Mouse (Mus musculus): ENCODE measurements around the gene Hdac9. TPM values are rescaled to one million over a fixed set of nuclear protein-coding genes. Genes with fewer than 3 reads are reported as not detected.

Hdac9 gene
- polyA plus RNA-seq, 1 experiment from 2014 or later = 13.6 TPM

DNA sequence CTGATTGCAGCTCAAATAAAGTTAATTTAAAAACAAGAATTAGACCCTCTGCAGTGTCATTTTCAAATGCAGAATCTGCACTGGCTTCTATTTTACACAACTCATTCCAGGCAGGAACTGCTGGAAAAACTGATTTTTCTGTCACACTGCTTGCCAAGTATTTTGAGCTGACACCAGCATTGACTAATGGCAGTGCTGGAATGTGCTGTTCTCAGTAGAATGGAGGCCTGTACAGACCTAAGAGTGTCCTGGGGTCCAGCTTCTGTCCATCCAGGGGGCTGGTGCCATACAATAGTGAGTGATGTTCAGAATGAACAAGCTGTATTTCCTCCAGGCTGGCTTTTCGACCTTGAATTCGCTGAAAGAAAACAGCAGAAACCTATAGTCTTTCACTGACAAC, 629.7 kb downstream of the Hdac9 start:
- Histone ChIP-seq H3K9ac (replicated peaks; ENCODE audit: low read depth, low read length) (no peak overlapping the region), H3K27ac (ENCODE audit: low read length) (no peak overlapping the region), H3K9me3 (ENCODE audit: control insufficient read depth, low read length) (no peaks in the 10 kb centered on the region), H3K4me2 (ENCODE audit: low read length) (no peak overlapping the region), H3K4me1 (replicated peaks; ENCODE audit: control insufficient read depth, insufficient read depth, low read length) (no peaks in the 10 kb centered on the region), H3K27me3 (replicated peaks; ENCODE audit: control insufficient read depth, insufficient read depth, low read length) (no peaks in the 10 kb centered on the region), H3K36me3 (ENCODE audit: control insufficient read depth, insufficient read depth) (no peaks in the 10 kb centered on the region), H3K4me3 (replicated peaks; ENCODE audit: low read length) (no peak overlapping the region)
- no peak for ATAC-seq
- 84% methylated on average over 2 of the region's 2 CpGs for WGBS

DNA sequence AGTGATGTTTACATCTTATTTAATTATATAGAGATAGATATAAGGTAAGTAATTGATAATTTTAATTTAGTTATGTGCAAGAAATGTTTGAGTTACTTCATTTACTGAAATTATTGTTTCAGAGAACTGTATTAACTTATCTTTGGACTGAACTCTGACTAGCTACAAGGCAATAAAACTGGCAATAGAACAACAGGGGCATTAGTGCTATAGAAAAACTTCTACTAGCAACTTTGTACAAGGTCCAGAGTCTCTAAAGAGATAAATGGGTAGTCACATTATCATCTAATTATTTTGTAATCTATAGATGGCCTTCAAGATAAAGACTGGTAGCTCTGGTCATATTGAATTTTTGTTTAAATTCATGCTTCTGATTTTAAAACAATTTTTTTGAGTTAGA, 632.0 kb downstream of the Hdac9 start:
- H3K27me3 ChIP-seq (replicated peaks; ENCODE audit: control insufficient read depth, insufficient read depth, low read length) = no peaks in the 10 kb centered on the region
- no peak for ATAC-seq
- H3K27ac ChIP-seq (ENCODE audit: low read length) = no peak overlapping the region
- H3K9ac ChIP-seq (replicated peaks; ENCODE audit: low read depth, low read length) = no peak overlapping the region
- no peak overlapping the region for H3K4me2 ChIP-seq (ENCODE audit: low read length)
- H3K9me3 ChIP-seq (ENCODE audit: control insufficient read depth, low read length) = no peaks in the 10 kb centered on the region
- H3K4me1 ChIP-seq (replicated peaks; ENCODE audit: control insufficient read depth, insufficient read depth, low read length) = no peaks in the 10 kb centered on the region
- no peaks in the 10 kb centered on the region for H3K36me3 ChIP-seq (ENCODE audit: control insufficient read depth, insufficient read depth)
- no peak overlapping the region for H3K4me3 ChIP-seq (replicated peaks; ENCODE audit: low read length)

DNA sequence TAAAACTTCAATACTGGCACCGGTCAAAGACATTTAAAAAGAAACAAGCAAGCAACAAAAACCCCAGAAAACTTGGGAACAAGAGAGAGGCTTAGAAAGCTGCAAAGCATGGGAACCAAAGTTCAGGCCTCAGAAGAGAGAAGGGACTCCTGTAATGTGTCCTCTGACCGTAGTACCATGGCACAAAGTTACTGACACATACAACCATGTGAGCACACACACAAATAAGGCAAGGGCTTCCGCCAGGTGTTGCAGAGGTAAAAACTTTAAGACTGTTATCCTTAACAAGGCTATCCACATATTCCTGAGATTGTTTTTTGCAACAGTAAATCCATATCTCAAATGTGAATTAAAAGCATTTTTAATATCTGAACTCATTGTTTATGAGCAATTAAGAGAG, 632.5 kb downstream of the Hdac9 start:
- Histone ChIP-seq H3K36me3 (ENCODE audit: control insufficient read depth, insufficient read depth) (no peaks in the 10 kb centered on the region), H3K9ac (replicated peaks; ENCODE audit: low read depth, low read length) (no peak overlapping the region), H3K4me3 (replicated peaks; ENCODE audit: low read length) (no peak overlapping the region), H3K4me2 (ENCODE audit: low read length) (no peak overlapping the region), H3K27ac (ENCODE audit: low read length) (no peak overlapping the region), H3K27me3 (replicated peaks; ENCODE audit: control insufficient read depth, insufficient read depth, low read length) (no peaks in the 10 kb centered on the region), H3K9me3 (ENCODE audit: control insufficient read depth, low read length) (no peaks in the 10 kb centered on the region), H3K4me1 (replicated peaks; ENCODE audit: control insufficient read depth, insufficient read depth, low read length) (no peaks in the 10 kb centered on the region)
- no peak for ATAC-seq
- 91% methylated on average over 3 of the region's 3 CpGs for WGBS

DNA sequence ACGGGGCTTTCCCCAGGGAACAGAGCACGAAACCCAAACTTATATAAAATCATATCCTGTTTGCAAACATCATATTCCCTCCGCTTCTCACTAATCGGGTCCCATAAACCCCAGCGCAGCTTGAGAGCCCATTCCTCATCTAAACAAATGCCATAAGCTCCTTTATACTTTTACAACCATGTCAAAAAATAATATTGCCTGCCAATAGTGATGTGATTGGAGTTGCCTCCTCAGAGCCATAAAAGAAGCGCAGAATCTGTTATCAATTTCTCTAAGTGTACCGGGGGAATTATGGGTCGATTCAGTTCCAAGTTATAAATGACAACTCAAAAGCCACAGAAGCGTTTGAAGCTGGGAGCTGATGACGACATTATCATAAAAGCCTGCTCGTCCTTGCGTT, 638.1 kb downstream of the Hdac9 start:
- no peak overlapping the region for H3K4me2 ChIP-seq (ENCODE audit: low read length)
- no peaks in the 10 kb centered on the region for H3K27me3 ChIP-seq (replicated peaks; ENCODE audit: control insufficient read depth, insufficient read depth, low read length)
- no peaks in the 10 kb centered on the region for H3K4me1 ChIP-seq (replicated peaks; ENCODE audit: control insufficient read depth, insufficient read depth, low read length)
- H3K9ac ChIP-seq (replicated peaks; ENCODE audit: low read depth, low read length) = no peak overlapping the region
- ATAC-seq = no peak
- no peaks in the 10 kb centered on the region for H3K36me3 ChIP-seq (ENCODE audit: control insufficient read depth, insufficient read depth)
- H3K9me3 ChIP-seq (ENCODE audit: control insufficient read depth, low read length) = no peaks in the 10 kb centered on the region
- 79% methylated on average over 12 of the region's 12 CpGs for WGBS
- no peak overlapping the region for H3K4me3 ChIP-seq (replicated peaks; ENCODE audit: low read length)
- no peak overlapping the region for H3K27ac ChIP-seq (ENCODE audit: low read length)

DNA sequence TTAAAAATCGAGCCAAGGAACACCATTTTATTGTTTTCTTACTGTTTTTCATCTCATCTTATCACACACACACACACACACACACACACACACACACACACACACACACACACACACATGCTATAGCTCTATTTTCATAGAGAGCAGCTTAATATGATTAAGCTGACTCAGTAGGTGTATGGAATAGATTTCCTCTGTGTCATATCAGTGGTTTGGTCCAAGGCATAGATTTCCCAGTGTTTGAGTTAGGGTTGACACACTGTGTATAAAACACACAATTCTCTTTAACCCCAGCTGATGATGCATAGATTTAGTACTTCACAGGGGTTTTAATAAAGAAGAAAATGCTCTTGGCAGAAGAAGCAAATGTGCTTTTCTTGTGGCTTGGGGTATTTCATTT, 643.1 kb downstream of the Hdac9 start:
- H3K27me3 ChIP-seq (replicated peaks; ENCODE audit: control insufficient read depth, insufficient read depth, low read length) = no peaks in the 10 kb centered on the region
- H3K27ac ChIP-seq (ENCODE audit: low read length) = no peak overlapping the region
- whole genome bisulfite sequencing = 87% methylated on average over 1 of the region's 1 CpGs
- H3K9ac ChIP-seq (replicated peaks; ENCODE audit: low read depth, low read length) = no peak overlapping the region
- H3K36me3 ChIP-seq (ENCODE audit: control insufficient read depth, insufficient read depth) = no peaks in the 10 kb centered on the region
- H3K4me1 ChIP-seq (replicated peaks; ENCODE audit: control insufficient read depth, insufficient read depth, low read length) = no peaks in the 10 kb centered on the region
- H3K4me3 ChIP-seq (replicated peaks; ENCODE audit: low read length) = no peak overlapping the region
- H3K4me2 ChIP-seq (ENCODE audit: low read length) = no peak overlapping the region
- no peak for ATAC-seq
- H3K9me3 ChIP-seq (ENCODE audit: control insufficient read depth, low read length) = no peaks in the 10 kb centered on the region

DNA sequence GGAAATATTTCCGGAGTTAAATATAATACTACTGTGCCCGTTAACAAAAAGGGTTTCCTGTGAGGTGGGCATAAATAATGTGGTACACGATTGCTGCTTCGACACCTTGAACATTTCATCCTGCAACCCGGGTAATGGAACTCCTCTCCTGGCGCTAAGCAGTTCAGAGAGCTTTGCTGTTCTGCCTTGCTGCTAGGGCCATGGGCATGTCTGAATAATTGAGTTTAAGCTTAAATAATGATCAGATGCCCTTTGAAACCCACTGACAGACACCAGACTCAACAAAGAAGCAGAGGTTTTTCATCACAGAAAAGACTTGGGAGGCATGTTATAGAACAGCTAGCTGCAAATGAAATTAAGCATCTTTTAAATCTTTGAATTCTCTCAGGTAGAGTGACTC, 646.8 kb downstream of the Hdac9 start:
- Histone ChIP-seq H3K27ac (ENCODE audit: low read length) (no peak overlapping the region), H3K9ac (replicated peaks; ENCODE audit: low read depth, low read length) (no peak overlapping the region), H3K4me3 (replicated peaks; ENCODE audit: low read length) (no peak overlapping the region), H3K36me3 (ENCODE audit: control insufficient read depth, insufficient read depth) (no peaks in the 10 kb centered on the region), H3K4me2 (ENCODE audit: low read length) (no peak overlapping the region), H3K4me1 (replicated peaks; ENCODE audit: control insufficient read depth, insufficient read depth, low read length) (no peaks in the 10 kb centered on the region), H3K9me3 (ENCODE audit: control insufficient read depth, low read length) (no peaks in the 10 kb centered on the region), H3K27me3 (replicated peaks; ENCODE audit: control insufficient read depth, insufficient read depth, low read length) (no peaks in the 10 kb centered on the region)
- WGBS = 67% methylated on average over 6 of the region's 6 CpGs
- no peak for ATAC-seq

DNA sequence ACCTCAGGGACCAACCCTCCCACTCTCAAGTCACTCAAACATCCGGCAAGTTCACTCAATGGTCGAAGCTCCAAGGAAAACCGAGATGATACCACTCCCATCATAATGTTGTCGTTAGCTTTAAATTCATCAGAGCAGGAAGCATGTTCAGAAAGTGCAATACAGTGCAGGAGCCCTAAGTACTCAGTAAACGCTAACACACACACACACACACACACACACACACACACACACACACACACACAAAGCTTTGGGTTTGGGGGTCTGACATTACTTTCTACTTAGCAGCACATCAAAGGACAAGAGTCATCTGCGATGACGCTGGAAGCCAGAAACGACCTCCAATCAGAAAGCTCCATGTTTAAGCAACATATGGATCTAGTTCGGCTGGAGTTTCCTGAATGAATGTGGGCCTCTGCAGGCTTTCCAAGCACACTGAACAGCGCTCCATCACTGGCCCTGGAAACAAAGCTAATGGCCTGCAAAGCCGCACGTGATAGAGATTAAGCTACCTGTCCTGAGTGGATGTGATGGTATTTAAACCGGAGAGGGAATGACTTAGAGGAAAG, 647.3 kb downstream of the Hdac9 start:
- WGBS = 76% methylated on average over 13 of the region's 13 CpGs
- no peak for ATAC-seq
- Histone ChIP-seq H3K27ac (ENCODE audit: low read length) (no peak overlapping the region), H3K36me3 (ENCODE audit: control insufficient read depth, insufficient read depth) (no peaks in the 10 kb centered on the region), H3K4me3 (replicated peaks; ENCODE audit: low read length) (no peak overlapping the region), H3K4me1 (replicated peaks; ENCODE audit: control insufficient read depth, insufficient read depth, low read length) (no peaks in the 10 kb centered on the region), H3K4me2 (ENCODE audit: low read length) (no peak overlapping the region), H3K27me3 (replicated peaks; ENCODE audit: control insufficient read depth, insufficient read depth, low read length) (no peaks in the 10 kb centered on the region), H3K9ac (replicated peaks; ENCODE audit: low read depth, low read length) (no peak overlapping the region), H3K9me3 (ENCODE audit: control insufficient read depth, low read length) (no peaks in the 10 kb centered on the region)

DNA sequence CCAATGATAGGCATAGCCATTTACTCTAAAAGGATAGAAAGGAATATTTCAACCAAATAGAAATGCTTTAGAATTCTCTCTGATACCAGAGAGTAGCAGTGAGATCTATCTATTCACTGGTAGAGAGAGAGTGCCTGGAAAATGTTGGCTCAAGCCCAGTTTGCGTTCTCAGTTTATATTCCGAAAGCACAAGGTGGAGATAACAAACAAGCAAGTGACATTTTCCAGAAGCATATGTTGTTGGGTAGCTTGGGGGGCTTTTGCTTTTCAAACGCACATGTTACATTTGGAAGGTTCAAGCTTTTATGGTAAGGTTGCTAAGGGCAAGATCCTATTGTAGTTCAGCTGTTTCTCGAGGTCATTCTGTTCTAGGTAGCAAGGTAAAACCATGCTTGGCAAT, 657.2 kb downstream of the Hdac9 start:
- Histone ChIP-seq H3K4me2 (ENCODE audit: low read length) (no peak overlapping the region), H3K9ac (replicated peaks; ENCODE audit: low read depth, low read length) (no peak overlapping the region), H3K27me3 (replicated peaks; ENCODE audit: control insufficient read depth, insufficient read depth, low read length) (no peaks in the 10 kb centered on the region), H3K4me3 (replicated peaks; ENCODE audit: low read length) (no peak overlapping the region), H3K36me3 (ENCODE audit: control insufficient read depth, insufficient read depth) (no peaks in the 10 kb centered on the region), H3K4me1 (replicated peaks; ENCODE audit: control insufficient read depth, insufficient read depth, low read length) (no peaks in the 10 kb centered on the region), H3K27ac (ENCODE audit: low read length) (no peak overlapping the region), H3K9me3 (ENCODE audit: control insufficient read depth, low read length) (no peaks in the 10 kb centered on the region)
- no peak for ATAC-seq
- 63% methylated on average over 4 of the region's 4 CpGs for WGBS

DNA sequence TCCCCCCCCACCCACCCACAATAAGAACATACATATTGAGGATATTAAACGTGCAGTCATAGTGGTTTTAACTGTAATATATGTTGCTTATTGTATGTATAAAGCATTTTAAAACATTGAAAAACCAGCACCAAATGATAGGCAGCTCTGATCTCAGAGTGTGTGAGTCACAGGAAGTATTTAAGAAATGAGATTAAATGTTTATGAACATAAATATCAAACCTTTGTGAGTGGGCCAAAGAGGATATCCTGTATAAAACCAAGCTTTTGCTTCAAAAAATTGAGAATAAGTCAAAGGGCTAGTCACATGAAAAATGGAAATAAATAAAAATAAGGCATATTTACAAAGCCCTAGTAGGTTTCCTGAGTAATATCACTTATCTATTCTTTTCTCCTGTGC, 667.7 kb downstream of the Hdac9 start:
- 88% methylated on average over 1 of the region's 1 CpGs for WGBS
- no peak overlapping the region for H3K9ac ChIP-seq (replicated peaks; ENCODE audit: low read depth, low read length)
- ATAC-seq = no peak
- H3K9me3 ChIP-seq (ENCODE audit: control insufficient read depth, low read length) = no peaks in the 10 kb centered on the region
- H3K27ac ChIP-seq (ENCODE audit: low read length) = no peak overlapping the region
- H3K4me2 ChIP-seq (ENCODE audit: low read length) = no peak overlapping the region
- H3K36me3 ChIP-seq (ENCODE audit: control insufficient read depth, insufficient read depth) = no peaks in the 10 kb centered on the region
- H3K27me3 ChIP-seq (replicated peaks; ENCODE audit: control insufficient read depth, insufficient read depth, low read length) = no peaks in the 10 kb centered on the region
- no peaks in the 10 kb centered on the region for H3K4me1 ChIP-seq (replicated peaks; ENCODE audit: control insufficient read depth, insufficient read depth, low read length)
- no peak overlapping the region for H3K4me3 ChIP-seq (replicated peaks; ENCODE audit: low read length)

All from forebrain, embryonic 16.5 days (tissue).